Mouse (Mus musculus): ENCODE results near the gene D1Ertd622e. TPM values are rescaled to one million over a fixed set of nuclear protein-coding genes. Genes with fewer than 3 reads are reported as not detected.

D1Ertd622e gene
- polyA plus RNA-seq, 1 experiment: 13.7 TPM

DNA sequence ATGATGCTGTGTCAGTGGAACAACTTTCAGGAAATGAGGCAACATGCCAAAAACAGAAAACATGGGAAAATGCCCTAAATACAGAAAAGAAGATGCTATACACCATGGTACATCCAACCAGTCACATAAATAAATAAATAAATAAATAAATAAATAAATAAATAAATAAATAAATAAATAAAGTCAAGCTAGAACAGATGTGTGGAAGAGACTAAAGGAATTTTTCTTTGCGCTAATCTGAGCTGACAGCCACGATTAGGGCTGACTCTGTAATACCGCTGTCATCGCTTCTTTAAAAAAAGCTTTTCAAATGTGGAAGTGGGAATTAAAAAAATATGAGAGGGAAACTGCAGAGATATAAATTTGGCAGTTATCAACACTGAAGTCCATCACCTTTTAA lies 93.9 kb downstream of the D1Ertd622e start:
- WGBS: 83% methylated on average over 4 of the region's 4 CpGs
- TF ChIP-seq POLR2A (IDR thresholded peaks at IDR 0.05; ENCODE audit: borderline replicate concordance, extremely low read depth, low read depth, low read length): no peak

DNA sequence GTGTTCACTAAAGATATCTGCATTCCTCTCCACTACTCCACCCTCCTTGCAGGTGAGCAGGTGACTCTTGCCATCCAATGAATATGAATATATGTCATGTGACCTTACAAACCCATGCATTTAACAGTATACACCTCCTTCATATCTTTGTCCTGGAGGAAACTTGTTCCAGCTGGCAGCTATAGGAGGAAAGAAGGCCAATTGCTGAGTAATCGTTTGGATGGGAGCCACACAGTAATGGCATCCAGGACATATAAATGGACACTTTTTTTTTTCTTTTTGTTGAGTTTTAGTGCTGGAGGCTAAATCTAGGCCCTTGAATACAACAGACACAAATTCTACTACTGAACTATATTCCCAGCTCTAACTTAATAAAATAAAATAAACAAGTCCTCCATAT lies 97.2 kb downstream of the D1Ertd622e start:
- WGBS: 83% methylated on average over 1 of the region's 1 CpGs
- no peak overlapping the region for H3K4me3 ChIP-seq (replicated peaks; ENCODE audit: extremely low read depth, low read depth, low read length)
- TF ChIP-seq CTCF (IDR thresholded peaks at IDR 0.05; ENCODE audit: insufficient read depth, low read length) (no peak), POLR2A (IDR thresholded peaks at IDR 0.05; ENCODE audit: borderline replicate concordance, extremely low read depth, low read depth, low read length) (no peak)
- DNase-seq: no peak
- no peaks in the 10 kb centered on the region for H3K4me1 ChIP-seq (ENCODE audit: control insufficient read depth, insufficient read depth, low read length)

More for the DNA sequence above, 93.9 kb downstream of the D1Ertd622e start:
- Histone ChIP-seq H3K4me1 (ENCODE audit: control insufficient read depth, insufficient read depth, low read length) (no peaks in the 10 kb centered on the region), H3K4me3 (replicated peaks; ENCODE audit: extremely low read depth, low read depth, low read length) (no peak overlapping the region)
- no peak for DNase-seq

DNA sequence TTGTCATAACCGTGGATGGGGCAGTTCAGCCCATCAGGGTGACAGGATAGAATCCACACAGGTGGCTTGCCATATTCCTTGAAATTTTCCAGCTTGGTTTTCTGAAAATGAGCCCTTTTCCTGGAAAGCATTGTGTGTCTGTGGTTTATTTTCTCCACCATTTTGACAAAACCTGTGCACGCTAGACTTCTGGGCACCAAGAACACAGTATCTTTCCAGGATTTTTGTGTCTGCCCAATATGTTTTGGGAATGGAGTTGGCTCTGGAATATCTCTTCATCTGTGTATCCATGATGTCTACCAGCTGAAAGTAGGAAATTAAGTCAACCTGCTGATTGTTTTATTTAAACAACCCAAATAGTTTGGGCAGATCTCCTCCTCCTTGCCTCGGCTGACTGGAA lies 99.0 kb downstream of the D1Ertd622e start:
- Histone ChIP-seq H3K4me1 (ENCODE audit: control insufficient read depth, insufficient read depth, low read length) (no peaks in the 10 kb centered on the region), H3K4me3 (replicated peaks; ENCODE audit: extremely low read depth, low read depth, low read length) (no peak overlapping the region)
- 82% methylated on average over 3 of the region's 3 CpGs for WGBS
- TF ChIP-seq CTCF (IDR thresholded peaks at IDR 0.05; ENCODE audit: insufficient read depth, low read length) (no peak), POLR2A (IDR thresholded peaks at IDR 0.05; ENCODE audit: borderline replicate concordance, extremely low read depth, low read depth, low read length) (no peak)
- DNase-seq: no peak

Other genes starting within 250 kb of the D1Ertd622e start
- gene Gin1, start 108.1 kb upstream of the D1Ertd622e start, polyA plus RNA-seq (2012; rRNA removed): 1.4 and 1.8 TPM in 2 replicates
- gene Ppip5k2, start 108.3 kb upstream of the D1Ertd622e start, polyA plus RNA-seq (2012; rRNA removed): 3.0 and 4.3 TPM in 2 replicates

Data from lung, adult 2 months (tissue).